Mouse (Mus musculus): Measurements from ENCODE around the gene Serpine1. TPM values are rescaled to one million over a fixed set of nuclear protein-coding genes. Genes with fewer than 3 reads are reported as not detected.

The Serpine1 gene
- polyA plus RNA-seq, 1 experiment, result 33.4 TPM

DNA sequence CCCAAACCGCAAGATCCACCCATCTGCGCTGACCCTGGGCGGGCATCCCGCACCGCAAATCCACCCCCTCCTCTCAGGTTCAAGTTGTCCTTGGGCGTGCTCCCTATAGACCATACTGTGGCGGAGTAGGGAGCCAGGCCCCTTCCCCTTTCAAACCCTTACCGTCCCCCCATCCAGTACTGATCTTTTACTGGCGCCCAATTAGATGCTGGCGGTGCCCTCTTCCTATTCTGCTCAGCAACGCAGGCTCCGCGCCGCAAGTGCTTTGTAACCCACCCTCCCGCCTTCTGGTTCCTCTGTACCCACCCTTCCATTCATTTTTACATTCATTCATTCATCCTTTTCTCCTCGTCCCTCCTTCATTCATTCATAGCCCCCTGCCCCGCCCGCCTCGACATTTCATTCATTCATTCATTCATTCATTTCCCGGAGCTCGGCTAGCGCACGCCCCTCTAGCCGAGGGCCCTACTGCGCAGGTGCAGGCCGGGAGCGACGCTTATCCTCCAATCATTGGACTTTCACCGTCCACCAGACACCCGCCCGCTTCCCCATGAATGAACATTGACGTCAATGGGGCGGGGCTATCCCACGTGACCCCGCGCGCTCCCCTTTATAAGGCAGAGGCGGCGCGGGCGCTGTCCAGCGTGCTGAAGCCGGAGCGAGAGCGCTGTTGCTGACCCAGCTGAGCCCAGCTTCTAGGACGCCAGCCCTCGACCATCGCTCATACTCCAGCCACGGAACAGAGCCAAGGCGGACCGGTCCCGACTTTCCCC, 42.2 kb downstream of the Serpine1 start:
- TF ChIP-seq CTCF (IDR thresholded peaks at IDR 0.05; ENCODE audit: low read depth, low read length) (no peak), EP300 (IDR thresholded peaks at IDR 0.05; ENCODE audit: insufficient read depth, low read depth, low read length) (peak; percentile 46; the same call in 1 of the 2 replicates), POLR2A (IDR thresholded peaks at IDR 0.05; ENCODE audit: insufficient read depth, low read length) (no peak)
- Histone ChIP-seq H3K9ac (ENCODE audit: low read depth, poor library complexity, severe bottlenecking) (peak overlapping the region; percentile 29), H3K4me3 (ENCODE audit: low read depth, low read length) (peak overlapping the region; percentile 70)

DNA sequence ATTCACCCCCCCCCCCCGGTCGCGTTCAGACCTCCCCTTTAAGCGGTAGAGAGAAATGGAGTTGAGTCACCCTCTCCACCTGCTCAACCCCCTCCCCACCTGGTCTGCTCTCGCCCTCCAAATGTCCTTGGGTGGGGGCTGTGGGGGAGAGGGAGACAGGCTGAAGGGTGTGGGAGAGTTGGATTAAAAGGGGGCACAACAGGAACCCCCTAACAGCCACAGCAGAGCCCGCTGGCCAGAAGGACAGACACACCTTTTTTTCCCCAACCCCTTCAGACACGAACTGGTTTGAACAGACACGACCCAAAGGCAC, 42.8 kb downstream of the Serpine1 start:
- peak overlapping the region; percentile 29 for H3K9ac ChIP-seq (ENCODE audit: low read depth, poor library complexity, severe bottlenecking)
- peak overlapping the region; percentile 17; the same call in 1 of the 2 replicates for H3K27ac ChIP-seq (ENCODE audit: insufficient read depth, low read length)
- H3K4me1 ChIP-seq (ENCODE audit: control insufficient read depth, insufficient read depth, low read length), result no peaks in the 10 kb centered on the region
- no peak for TF ChIP-seq CTCF (IDR thresholded peaks at IDR 0.05; ENCODE audit: low read depth, low read length)
- TF ChIP-seq POLR2A (IDR thresholded peaks at IDR 0.05; ENCODE audit: insufficient read depth, low read length), result no peak
- no peaks in the 10 kb centered on the region for H3K36me3 ChIP-seq (ENCODE audit: control insufficient read depth, insufficient read depth, low read length, poor library complexity, severe bottlenecking)
- peak overlapping the region; percentile 70 for H3K4me3 ChIP-seq (ENCODE audit: low read depth, low read length)
- peaks cover 8% of the 10 kb centered on the region; the same call in 1 of the 2 replicates for H3K27me3 ChIP-seq (ENCODE audit: control insufficient read depth, insufficient read depth, low read length, poor library complexity, severe bottlenecking)
- no peaks in the 10 kb centered on the region for H3K9me3 ChIP-seq (replicated peaks; ENCODE audit: control insufficient read depth, insufficient read depth, low read length, poor library complexity, severe bottlenecking)

More for the DNA sequence above, 42.2 kb downstream of the Serpine1 start:
- Histone ChIP-seq H3K4me1 (ENCODE audit: control insufficient read depth, insufficient read depth, low read length) (no peaks in the 10 kb centered on the region), H3K27me3 (ENCODE audit: control insufficient read depth, insufficient read depth, low read length, poor library complexity, severe bottlenecking) (peaks cover 8% of the 10 kb centered on the region; the same call in 1 of the 2 replicates), H3K9me3 (replicated peaks; ENCODE audit: control insufficient read depth, insufficient read depth, low read length, poor library complexity, severe bottlenecking) (no peaks in the 10 kb centered on the region), H3K27ac (ENCODE audit: insufficient read depth, low read length) (peak overlapping the region; percentile 17; the same call in 1 of the 2 replicates), H3K36me3 (ENCODE audit: control insufficient read depth, insufficient read depth, low read length, poor library complexity, severe bottlenecking) (no peaks in the 10 kb centered on the region)

GRCm38 (mm10) chr5:137028561-137029272, 43.4 kb downstream of the Serpine1 start:
- H3K4me3 ChIP-seq (ENCODE audit: low read depth, low read length), result peak overlapping the region; percentile 70
- no peaks in the 10 kb centered on the region for H3K4me1 ChIP-seq (ENCODE audit: control insufficient read depth, insufficient read depth, low read length)
- no peaks in the 10 kb centered on the region for H3K9me3 ChIP-seq (replicated peaks; ENCODE audit: control insufficient read depth, insufficient read depth, low read length, poor library complexity, severe bottlenecking)
- H3K36me3 ChIP-seq (ENCODE audit: control insufficient read depth, insufficient read depth, low read length, poor library complexity, severe bottlenecking), result no peaks in the 10 kb centered on the region
- TF ChIP-seq CTCF (IDR thresholded peaks at IDR 0.05; ENCODE audit: low read depth, low read length), result no peak
- TF ChIP-seq POLR2A (IDR thresholded peaks at IDR 0.05; ENCODE audit: insufficient read depth, low read length), result no peak
- no peak for TF ChIP-seq EP300 (IDR thresholded peaks at IDR 0.05; ENCODE audit: insufficient read depth, low read depth, low read length)
- no peak overlapping the region for H3K27ac ChIP-seq (ENCODE audit: insufficient read depth, low read length)
- peaks cover 8% of the 10 kb centered on the region; the same call in 1 of the 2 replicates for H3K27me3 ChIP-seq (ENCODE audit: control insufficient read depth, insufficient read depth, low read length, poor library complexity, severe bottlenecking)
- peak overlapping the region; percentile 29 for H3K9ac ChIP-seq (ENCODE audit: low read depth, poor library complexity, severe bottlenecking)

DNA sequence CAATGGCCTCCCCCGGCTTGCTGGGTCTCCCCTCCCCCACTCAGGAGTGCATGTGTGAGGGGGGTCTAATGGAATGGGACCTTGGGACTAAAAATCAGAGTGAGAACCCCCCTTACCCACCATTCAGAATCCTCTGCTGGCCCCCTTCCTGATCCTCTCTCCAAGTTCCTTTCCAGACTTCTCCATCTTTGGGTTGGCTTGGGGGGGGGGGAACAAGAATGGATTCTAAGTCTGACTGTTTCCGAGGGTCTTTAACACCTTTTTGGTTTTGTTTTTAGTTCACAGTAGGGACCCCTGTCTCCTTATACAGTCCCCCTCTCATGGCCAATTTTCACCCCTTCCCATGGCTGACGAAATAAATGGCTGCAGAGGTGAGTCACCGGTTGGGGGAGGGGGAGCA, 46.0 kb downstream of the Serpine1 start, which contains the start of gene Vgf:
Gene Vgf, plus strand, starts transcription at position 301 of the 400 bp plus-strand sequence.
- TF ChIP-seq CTCF (IDR thresholded peaks at IDR 0.05; ENCODE audit: low read depth, low read length) (no peak), EP300 (IDR thresholded peaks at IDR 0.05; ENCODE audit: insufficient read depth, low read depth, low read length) (no peak), POLR2A (IDR thresholded peaks at IDR 0.05; ENCODE audit: insufficient read depth, low read length) (no peak)
- Histone ChIP-seq H3K27ac (ENCODE audit: insufficient read depth, low read length) (no peak within 1 kb of the TSS), H3K36me3 (ENCODE audit: control insufficient read depth, insufficient read depth, low read length, poor library complexity, severe bottlenecking) (no peaks in the 10 kb centered on the region), H3K4me1 (ENCODE audit: control insufficient read depth, insufficient read depth, low read length) (no peaks in the 10 kb centered on the region), H3K4me3 (ENCODE audit: low read depth, low read length) (peak within 1 kb of the TSS; percentile 56), H3K9me3 (replicated peaks; ENCODE audit: control insufficient read depth, insufficient read depth, low read length, poor library complexity, severe bottlenecking) (no peaks in the 10 kb centered on the region), H3K27me3 (ENCODE audit: control insufficient read depth, insufficient read depth, low read length, poor library complexity, severe bottlenecking) (0 out of 2 replicates have a peak, but pooled peaks cover 5% of the 10 kb centered on the region), H3K9ac (ENCODE audit: low read depth, poor library complexity, severe bottlenecking) (0 out of 2 replicates have a peak within 1 kb of the TSS, but pooled peaks have one; percentile 2)

- TF ChIP-seq CTCF (IDR thresholded peaks at IDR 0.05; ENCODE audit: low read depth, low read length) (peak; percentile 95), EP300 (IDR thresholded peaks at IDR 0.05; ENCODE audit: insufficient read depth, low read depth, low read length) (0 out of 2 replicates have a peak, but pooled peaks have one; percentile 52), POLR2A (IDR thresholded peaks at IDR 0.05; ENCODE audit: insufficient read depth, low read length) (no peak)
- Histone ChIP-seq H3K27ac (ENCODE audit: insufficient read depth, low read length) (peak overlapping the region; percentile 64; the same call in 1 of the 2 replicates), H3K4me3 (ENCODE audit: low read depth, low read length) (peak overlapping the region; percentile 56), H3K9ac (ENCODE audit: low read depth, poor library complexity, severe bottlenecking) (peak overlapping the region; percentile 39), H3K4me1 (ENCODE audit: control insufficient read depth, insufficient read depth, low read length) (no peaks in the 10 kb centered on the region), H3K36me3 (ENCODE audit: control insufficient read depth, insufficient read depth, low read length, poor library complexity, severe bottlenecking) (no peaks in the 10 kb centered on the region), H3K9me3 (replicated peaks; ENCODE audit: control insufficient read depth, insufficient read depth, low read length, poor library complexity, severe bottlenecking) (no peaks in the 10 kb centered on the region), H3K27me3 (ENCODE audit: control insufficient read depth, insufficient read depth, low read length, poor library complexity, severe bottlenecking) (no peaks in the 10 kb centered on the region)
Measured at GRCm38 (mm10) chr5:137025132-137025531, 46.9 kb downstream of the Serpine1 start.

Data from ES-Bruce4 (cell line).